Mouse (Mus musculus) hindbrain, embryonic 15.5 days (tissue): Measurements from ENCODE around the gene Syngr1. TPM values are rescaled to one million over a fixed set of nuclear protein-coding genes. Genes with fewer than 3 reads are reported as not detected.

ENCODE experiments used
- microRNA-seq: library from miRNA; unstranded; fragments of <30 nt; microRNA quantifications from one replicate; pipeline ENCODE4, GENCODE M21; 2016
- polyA plus RNA-seq: library from polyadenylated mRNA; unstranded; fragments of >200 nt; fragmentation: Nextera tagmentation; extraction: Ambion mirVana; gene quantifications from 2 replicates; pipeline ENCODE4 v1.2.1, GENCODE M21; 2015

Syngr1 gene
- polyA plus RNA-seq, 1 experiment from 2014 or later, result 64.3 TPM

Small RNA genes lying within 50 kb of the gene (microRNA-seq; reads per million reads assigned to microRNA genes)
- gene Snord43, result 29.2 reads per million, percentile 38 among the genes with 10 or more reads in this experiment

Other genes starting within 250 kb of the Syngr1 start
- 4.3 and 5.7 TPM in 2 replicates for gene Apobec3, start 199.7 kb upstream of the Syngr1 start, polyA plus RNA-seq
- 4.5 and 4.7 TPM in 2 replicates for gene Cbx7, start 120.2 kb upstream of the Syngr1 start, polyA plus RNA-seq
- 5.7 and 5.8 TPM in 2 replicates for gene Pdgfb, start 76.4 kb upstream of the Syngr1 start, polyA plus RNA-seq
- gene Rpl3, start 534 bp downstream of the Syngr1 start, polyA plus RNA-seq, result 547 and 570 TPM in 2 replicates
- gene Tab1, start 41.8 kb downstream of the Syngr1 start, polyA plus RNA-seq, result 37.4 and 40.2 TPM in 2 replicates
- 15.9 and 17.4 TPM in 2 replicates for gene Mgat3, start 82.4 kb downstream of the Syngr1 start, polyA plus RNA-seq
- gene Mief1, start 142.7 kb downstream of the Syngr1 start, polyA plus RNA-seq, result 34.9 and 36.4 TPM in 2 replicates
- gene AC140267.1, start 144.5 kb downstream of the Syngr1 start, polyA plus RNA-seq, result not detected in 2 replicates
- gene Atf4, start 163.8 kb downstream of the Syngr1 start, polyA plus RNA-seq, result 112 and 116 TPM in 2 replicates
- 76.2 and 76.7 TPM in 2 replicates for gene Rps19bp1, start 173.0 kb downstream of the Syngr1 start, polyA plus RNA-seq
- 0.64 and 0.73 TPM in 2 replicates for gene Cacna1i, start 195.9 kb downstream of the Syngr1 start, polyA plus RNA-seq